Mouse (Mus musculus) heart, embryonic 16.5 days (tissue): ENCODE data around the gene Zfp169. TPM values are rescaled to one million over a fixed set of nuclear protein-coding genes. Genes with fewer than 3 reads are reported as not detected.
A peak's percentile ranks its signal among the peaks of the same experiment; 100 is the strongest.

Source experiments
- ATAC-seq: fragments of 200-750 bp; cut with Nextera tagmentation; replicated peaks from 2 replicates; pipeline ENCODE4 v1.8.0; 2017; ENCODE audit warnings: moderate number of reproducible peaks; ENCODE audit not compliant: insufficient read depth, low FRiP score; ENCODE audit errors: extremely low read depth
- H3K27ac ChIP-seq: fragments of 300-500 bp; sonication (generic); 2 replicates; pipeline ENCODE4 v1.5.1; 2014; ENCODE audit warnings: mild to moderate bottlenecking, low read length, control low read depth, moderate library complexity
- H3K27me3 ChIP-seq: fragments of 300-500 bp; sonication (generic); 2 replicates; pipeline ENCODE4 v1.6.1; 2014; ENCODE audit warnings: low read length, mixed read lengths; ENCODE audit not compliant: control insufficient read depth, insufficient read depth
- H3K36me3 ChIP-seq: fragments of 300-500 bp; sonication (generic); 2 replicates; pipeline ENCODE4 v1.6.1; 2014; ENCODE audit not compliant: control insufficient read depth, insufficient read depth
- H3K4me1 ChIP-seq: fragments of 300-500 bp; sonication (generic); 2 replicates; pipeline ENCODE4 v1.6.1; 2014; ENCODE audit warnings: low read length, mixed read lengths; ENCODE audit not compliant: control insufficient read depth, insufficient read depth
- H3K4me2 ChIP-seq: fragments of 300-500 bp; sonication (generic); 2 replicates; pipeline ENCODE4 v1.6.1; 2014; ENCODE audit warnings: low read depth, mild to moderate bottlenecking, control low read depth, low read length
- H3K4me3 ChIP-seq: fragments of 300-500 bp; sonication (generic); 2 replicates; pipeline ENCODE4 v1.5.1; 2014; ENCODE audit warnings: mild to moderate bottlenecking, control low read depth, low read length
- H3K9ac ChIP-seq: fragments of 300-500 bp; sonication (generic); 2 replicates; pipeline ENCODE4 v1.6.1; 2014; ENCODE audit warnings: low read length, control low read depth
- H3K9me3 ChIP-seq: fragments of 300-500 bp; sonication (generic); replicated peaks from 2 replicates; pipeline ENCODE4 v1.6.1; 2016; ENCODE audit warnings: low read length; ENCODE audit not compliant: control insufficient read depth
- WGBS: fragments of 180-500 bp; shearing (Covaris S2); extraction: QIAGEN DNeasy Blood & Tissue Kit; methylation state at CpG from one replicate; pipeline ENCODE4 v1.1.7; 2014; 5-methylcytosine and 5-hydroxymethylcytosine counted together
- polyA plus RNA-seq: library from polyadenylated mRNA; unstranded; fragments of >200 nt; fragmentation: Nextera tagmentation; extraction: Ambion mirVana; gene quantifications from 2 replicates; pipeline ENCODE4 v1.2.1, GENCODE M21; 2015

The Zfp169 gene
- polyA plus RNA-seq: 2.3 and 2.5 TPM in 2 replicates

- no peaks in the 10 kb centered on the region for H3K36me3 ChIP-seq
- peak within 1 kb of the TSS; percentile 89 for H3K9ac ChIP-seq
- H3K4me2 ChIP-seq: peak within 1 kb of the TSS; percentile 95
- no peaks in the 10 kb centered on the region for H3K27me3 ChIP-seq
- H3K4me1 ChIP-seq: peaks cover 4% of the 10 kb centered on the region; the same call in 1 of the 2 replicates
- peak; percentile 98 for ATAC-seq
- peak within 1 kb of the TSS; percentile 91 for H3K4me3 ChIP-seq
- H3K9me3 ChIP-seq: 0 out of 2 replicates have a peak, but pooled peaks cover 2% of the 10 kb centered on the region
- H3K27ac ChIP-seq: peak within 1 kb of the TSS; percentile 51
- under 1% methylated on average over 34 of the region's 34 CpGs for WGBS
Measured at GRCm38 (mm10) chr13:48513003-48513929, at the start of gene Zfp169, which contains the start of gene A830005F24Rik. TSS of gene Zfp169 (minus strand) at chr13:48513451. TSS of gene A830005F24Rik (plus strand) at chr13:48513570.

GRCm38 (mm10) chr13:48562336-48562735, 49.1 kb upstream of the Zfp169 start:
- Histone ChIP-seq H3K4me2 (no peak overlapping the region), H3K27ac (no peak overlapping the region), H3K36me3 (no peaks in the 10 kb centered on the region), H3K4me3 (no peak overlapping the region), H3K4me1 (peaks cover 10% of the 10 kb centered on the region), H3K9me3 (peaks cover 3% of the 10 kb centered on the region; the same call in 1 of the 2 replicates), H3K27me3 (no peaks in the 10 kb centered on the region), H3K9ac (no peak overlapping the region)
- WGBS: 78% methylated on average over 5 of the region's 5 CpGs
- no peak for ATAC-seq

GRCm38 (mm10) chr13:48561481-48561880, 48.2 kb upstream of the Zfp169 start:
- ATAC-seq: no peak
- Histone ChIP-seq H3K4me1 (peaks cover 9% of the 10 kb centered on the region), H3K4me3 (no peak overlapping the region), H3K9ac (no peak overlapping the region), H3K27me3 (no peaks in the 10 kb centered on the region), H3K9me3 (peaks cover 3% of the 10 kb centered on the region; the same call in 1 of the 2 replicates), H3K27ac (no peak overlapping the region), H3K36me3 (no peaks in the 10 kb centered on the region), H3K4me2 (no peak overlapping the region)
- WGBS: 86% methylated on average over 2 of the region's 2 CpGs

- Histone ChIP-seq H3K4me1 (peaks cover 21% of the 10 kb centered on the region), H3K36me3 (no peaks in the 10 kb centered on the region), H3K4me2 (no peak overlapping the region), H3K9ac (no peak overlapping the region), H3K4me3 (no peak overlapping the region), H3K9me3 (no peaks in the 10 kb centered on the region), H3K27ac (no peak overlapping the region), H3K27me3 (no peaks in the 10 kb centered on the region)
- 69% methylated on average over 1 of the region's 1 CpGs for WGBS
- no peak for ATAC-seq
Measured at GRCm38 (mm10) chr13:48555976-48556375, 42.7 kb upstream of the Zfp169 start.

- peaks cover 21% of the 10 kb centered on the region for H3K4me1 ChIP-seq
- H3K27ac ChIP-seq: no peak overlapping the region
- WGBS: 66% methylated on average over 1 of the region's 1 CpGs
- no peaks in the 10 kb centered on the region for H3K36me3 ChIP-seq
- no peaks in the 10 kb centered on the region for H3K9me3 ChIP-seq
- H3K4me3 ChIP-seq: no peak overlapping the region
- H3K4me2 ChIP-seq: no peak overlapping the region
- H3K27me3 ChIP-seq: no peaks in the 10 kb centered on the region
- H3K9ac ChIP-seq: no peak overlapping the region
- no peak for ATAC-seq
Measured at GRCm38 (mm10) chr13:48554552-48554951, 41.3 kb upstream of the Zfp169 start.

GRCm38 (mm10) chr13:48553511-48553910, 40.3 kb upstream of the Zfp169 start:
- H3K4me2 ChIP-seq: no peak overlapping the region
- no peak overlapping the region for H3K9ac ChIP-seq
- 55% methylated on average over 5 of the region's 5 CpGs for WGBS
- peak overlapping the region; percentile 14; the same call in 1 of the 2 replicates for H3K27ac ChIP-seq
- no peaks in the 10 kb centered on the region for H3K36me3 ChIP-seq
- H3K4me1 ChIP-seq: peaks cover 24% of the 10 kb centered on the region
- no peak overlapping the region for H3K4me3 ChIP-seq
- no peaks in the 10 kb centered on the region for H3K27me3 ChIP-seq
- no peak for ATAC-seq
- no peaks in the 10 kb centered on the region for H3K9me3 ChIP-seq

- Histone ChIP-seq H3K27me3 (no peaks in the 10 kb centered on the region), H3K27ac (peak overlapping the region; percentile 98), H3K9me3 (no peaks in the 10 kb centered on the region), H3K36me3 (no peaks in the 10 kb centered on the region), H3K4me2 (peak overlapping the region; percentile 72), H3K4me1 (peaks cover 24% of the 10 kb centered on the region), H3K9ac (peak overlapping the region; percentile 78), H3K4me3 (peak overlapping the region; percentile 46)
- 17% methylated on average over 21 of the region's 21 CpGs for WGBS
- peak; percentile 88 for ATAC-seq
Measured at GRCm38 (mm10) chr13:48552181-48553090, 39.2 kb upstream of the Zfp169 start.

- no peak overlapping the region for H3K27ac ChIP-seq
Measured at GRCm38 (mm10) chr13:48548296-48548695, 35.0 kb upstream of the Zfp169 start.

More at GRCm38 (mm10) chr13:48548296-48548695, 35.0 kb upstream of the Zfp169 start:
- Histone ChIP-seq H3K9ac (no peak overlapping the region), H3K4me2 (no peak overlapping the region), H3K4me3 (no peak overlapping the region), H3K4me1 (peaks cover 35% of the 10 kb centered on the region), H3K27me3 (no peaks in the 10 kb centered on the region), H3K9me3 (no peaks in the 10 kb centered on the region), H3K36me3 (no peaks in the 10 kb centered on the region)
- WGBS: 85% methylated on average over 5 of the region's 5 CpGs
- ATAC-seq: no peak
